Mouse (Mus musculus): ENCODE results near the gene Zfp169.
A peak's percentile ranks its signal among the peaks of the same experiment; 100 is the strongest.

DNA sequence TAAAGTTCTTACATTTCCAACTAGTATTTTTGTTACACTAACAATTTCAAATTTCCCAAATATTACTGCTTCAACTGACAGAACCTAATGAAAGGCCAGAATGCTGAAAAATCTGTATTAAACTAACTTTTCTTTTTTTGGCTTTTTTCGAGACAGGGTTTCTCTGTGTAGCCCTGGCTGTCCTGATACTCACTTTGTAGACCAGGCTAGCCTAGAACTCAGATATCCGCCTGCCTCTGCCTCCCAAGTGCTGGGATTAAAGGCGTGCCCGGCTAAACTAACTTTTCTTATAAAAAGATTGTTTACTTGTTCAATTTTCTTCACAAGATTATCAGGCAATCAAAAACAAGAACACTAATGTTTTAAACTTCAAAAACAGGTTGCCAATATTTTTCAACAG is 31.6 kb upstream of the Zfp169 start:
- TF ChIP-seq CTCF (IDR thresholded peaks at IDR 0.05) (no peak), EP300 (IDR thresholded peaks at IDR 0.05) (peak; percentile 19; the same call in 1 of the 2 replicates)

Measured in lung, postnatal 0 days (tissue).